Comparison of ENCODE assay signal across 8 mouse cellular contexts in the genomic region with DNA sequence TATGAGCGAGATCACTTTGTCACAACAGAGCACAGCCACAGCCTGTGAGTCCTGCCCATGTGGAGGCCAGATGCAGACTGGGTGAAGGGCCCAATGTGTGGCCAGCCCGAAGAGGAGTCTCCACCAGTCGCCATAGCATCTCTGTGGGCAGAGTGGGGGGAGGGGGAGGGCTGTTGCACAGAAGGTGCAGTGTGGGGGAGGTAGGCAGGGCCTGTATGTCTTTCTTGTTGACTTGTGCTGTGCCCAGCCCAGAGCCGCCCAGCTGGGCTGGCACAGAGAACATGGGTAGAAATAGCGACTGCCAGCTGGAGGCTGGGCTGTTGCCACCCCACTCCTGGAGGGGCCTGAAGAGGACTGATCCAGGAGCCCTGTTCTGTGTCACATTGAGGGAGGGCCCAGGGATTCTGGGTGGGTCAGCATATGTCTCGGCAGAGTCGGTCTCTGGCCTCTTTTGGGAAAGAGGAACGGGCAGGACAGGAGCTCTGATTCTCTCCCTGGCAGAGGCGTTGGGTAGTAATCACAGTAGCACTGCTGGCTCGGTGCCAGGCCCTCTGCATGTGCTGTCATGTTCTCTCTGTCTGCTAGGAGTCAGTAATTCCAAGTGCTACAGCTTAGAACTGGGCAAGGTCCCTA. TPM values are rescaled to one million over a fixed set of nuclear protein-coding genes. Genes with fewer than 3 reads are reported as not detected.
A peak's percentile ranks its signal among the peaks of the same experiment; 100 is the strongest.
DNase-seq lines count a peak whose midpoint lies in the region; ATAC-seq and TF ChIP-seq lines count a peak whose summit lies in the region.

No protein-coding gene starts in this region.

- H3K9me3 ChIP-seq in liver, postnatal 0 days (ENCODE audit: low read length) = no peaks in the 10 kb centered on the region
- H3K9me3 ChIP-seq in liver, embryonic 12.5 days (replicated peaks) = no peaks in the 10 kb centered on the region
- H3K9me3 ChIP-seq in heart, embryonic 12.5 days (replicated peaks) = no peaks in the 10 kb centered on the region
- no peaks in the 10 kb centered on the region for H3K9me3 ChIP-seq in kidney, embryonic 15.5 days (replicated peaks)
- H3K9me3 ChIP-seq in limb, embryonic 13.5 days = no peaks in the 10 kb centered on the region

- no peak overlapping the region for H3K9ac ChIP-seq in liver, postnatal 0 days (replicated peaks)
- H3K9ac ChIP-seq in liver, embryonic 12.5 days = no peak overlapping the region
- peak overlapping the region; percentile 39; the same call in 1 of the 2 replicates for H3K9ac ChIP-seq in heart, embryonic 12.5 days
- H3K9ac ChIP-seq in kidney, embryonic 15.5 days = no peak overlapping the region
- 0 out of 2 replicates have a peak overlapping the region, but pooled peaks have one; percentile 31 for H3K9ac ChIP-seq in limb, embryonic 13.5 days

- H3K4me1 ChIP-seq in liver, postnatal 0 days (ENCODE audit: insufficient read depth) = peaks cover 5% of the 10 kb centered on the region
- peaks cover 9% of the 10 kb centered on the region for H3K4me1 ChIP-seq in liver, embryonic 12.5 days
- peaks cover 89% of the 10 kb centered on the region for H3K4me1 ChIP-seq in heart, embryonic 12.5 days (replicated peaks)
- peaks cover 82% of the 10 kb centered on the region for H3K4me1 ChIP-seq in kidney, embryonic 15.5 days
- peaks cover 71% of the 10 kb centered on the region for H3K4me1 ChIP-seq in limb, embryonic 13.5 days

- ATAC-seq in liver, postnatal 0 days = no peak
- ATAC-seq in liver, embryonic 12.5 days = no peak
- 0 out of 2 replicates have a peak, but pooled peaks have one; percentile 40 for ATAC-seq in heart, embryonic 12.5 days (ENCODE audit: insufficient number of reproducible peaks, low FRiP score)
- ATAC-seq in kidney, embryonic 15.5 days (replicated peaks; ENCODE audit: low FRiP score) = no peak
- ATAC-seq in limb, embryonic 13.5 days (ENCODE audit: low FRiP score, low read depth) = no peak

- WGBS in liver, postnatal 0 days (ENCODE audit: insufficient replicate concordance) = 49% methylated on average over 10 of the region's 10 CpGs
- WGBS in liver, embryonic 12.5 days (ENCODE audit: insufficient replicate concordance) = 56% methylated on average over 10 of the region's 10 CpGs
- 35% methylated on average over 10 of the region's 10 CpGs for WGBS in heart, embryonic 12.5 days
- WGBS in kidney, embryonic 15.5 days = 42% methylated on average over 10 of the region's 10 CpGs
- 40% methylated on average over 10 of the region's 10 CpGs for WGBS in limb, embryonic 13.5 days

- H3K4me3 ChIP-seq in liver, postnatal 0 days (ENCODE audit: low read depth, low read length) = no peak overlapping the region
- H3K4me3 ChIP-seq in liver, embryonic 12.5 days = no peak overlapping the region
- no peak overlapping the region for H3K4me3 ChIP-seq in heart, embryonic 12.5 days
- H3K4me3 ChIP-seq in kidney, embryonic 15.5 days (replicated peaks) = no peak overlapping the region
- H3K4me3 ChIP-seq in limb, embryonic 13.5 days = no peak overlapping the region

- no peak for TF ChIP-seq EP300 in liver, postnatal 0 days (IDR thresholded peaks at IDR 0.05; ENCODE audit: low read depth)

- no peaks in the 10 kb centered on the region for H3K36me3 ChIP-seq in liver, postnatal 0 days (replicated peaks; ENCODE audit: insufficient read depth, low read length)
- H3K36me3 ChIP-seq in liver, embryonic 12.5 days = no peaks in the 10 kb centered on the region
- peaks cover 10% of the 10 kb centered on the region for H3K36me3 ChIP-seq in heart, embryonic 12.5 days
- peaks cover 6% of the 10 kb centered on the region; the same call in 1 of the 2 replicates for H3K36me3 ChIP-seq in kidney, embryonic 15.5 days
- peaks cover 13% of the 10 kb centered on the region for H3K36me3 ChIP-seq in limb, embryonic 13.5 days

- no peak overlapping the region for H3K4me2 ChIP-seq in liver, postnatal 0 days (ENCODE audit: low read depth, low read length)
- H3K4me2 ChIP-seq in liver, embryonic 12.5 days = no peak overlapping the region
- peak overlapping the region; percentile 43 for H3K4me2 ChIP-seq in heart, embryonic 12.5 days
- H3K4me2 ChIP-seq in kidney, embryonic 15.5 days = no peak overlapping the region
- peak overlapping the region; percentile 9; the same call in 1 of the 2 replicates for H3K4me2 ChIP-seq in limb, embryonic 13.5 days (replicated peaks)

- no peaks in the 10 kb centered on the region for H3K27me3 ChIP-seq in liver, postnatal 0 days (ENCODE audit: insufficient read depth, low read length)
- H3K27me3 ChIP-seq in liver, embryonic 12.5 days (replicated peaks) = peaks cover 6% of the 10 kb centered on the region; the same call in 1 of the 2 replicates
- no peaks in the 10 kb centered on the region for H3K27me3 ChIP-seq in heart, embryonic 12.5 days (replicated peaks)
- no peaks in the 10 kb centered on the region for H3K27me3 ChIP-seq in kidney, embryonic 15.5 days
- H3K27me3 ChIP-seq in limb, embryonic 13.5 days = no peaks in the 10 kb centered on the region

- DNase-seq in liver, postnatal 0 days = peak; percentile 56
- peak; percentile 61 for DNase-seq in fat pad, adult 2 months (ENCODE audit: extremely low read depth, low read depth, low spot score)
- DNase-seq in ovary, postnatal 14 days (ENCODE audit: low spot score) = peak; percentile 49
- no peak for DNase-seq in thymus, adult 18-20 months

- TF ChIP-seq CTCF in liver, postnatal 0 days (IDR thresholded peaks at IDR 0.05; ENCODE audit: low read depth) = no peak

- H3K27ac ChIP-seq in liver, postnatal 0 days (ENCODE audit: low read depth) = no peak overlapping the region
- no peak overlapping the region for H3K27ac ChIP-seq in liver, embryonic 12.5 days
- H3K27ac ChIP-seq in heart, embryonic 12.5 days (ENCODE audit: poor library complexity, severe bottlenecking) = peak overlapping the region; percentile 86
- H3K27ac ChIP-seq in kidney, embryonic 15.5 days = peak overlapping the region; percentile 91
- peak overlapping the region; percentile 44 for H3K27ac ChIP-seq in limb, embryonic 13.5 days

RNA-seq across cellular contexts. Expression of a gene that starts 18.2 kb away (rescaled TPM):
- polyA plus RNA-seq in liver, postnatal 0 days (2015; fragmentation: Nextera tagmentation; extraction: Ambion mirVana) = 0.46 and 0.62 TPM in 2 replicates
- 4.3 and 4.5 TPM in 2 replicates for polyA plus RNA-seq in liver, embryonic 12.5 days (2016; fragmentation: Nextera tagmentation; extraction: Ambion mirVana)
- 51.7 and 52.8 TPM in 2 replicates for polyA plus RNA-seq in heart, embryonic 12.5 days (2016; fragmentation: Nextera tagmentation; extraction: Ambion mirVana)
- 42.0 and 43.2 TPM in 2 replicates for polyA plus RNA-seq in kidney, embryonic 15.5 days (2015; fragmentation: Nextera tagmentation; extraction: Ambion mirVana)
- polyA plus RNA-seq in limb, embryonic 13.5 days (2015; fragmentation: Nextera tagmentation; extraction: Ambion mirVana) = 46.4 and 49.6 TPM in 2 replicates

RNA-seq across cellular contexts. Expression of a gene that starts 50.4 kb away (rescaled TPM):
- polyA plus RNA-seq in liver, postnatal 0 days (2015; fragmentation: Nextera tagmentation; extraction: Ambion mirVana) = 0.20 and 0.24 TPM in 2 replicates
- 0.35 and 0.36 TPM in 2 replicates for polyA plus RNA-seq in liver, embryonic 12.5 days (2016; fragmentation: Nextera tagmentation; extraction: Ambion mirVana)
- polyA plus RNA-seq in heart, embryonic 12.5 days (2016; fragmentation: Nextera tagmentation; extraction: Ambion mirVana) = 0.42 and 0.49 TPM in 2 replicates
- 0.22 and 0.33 TPM in 2 replicates for polyA plus RNA-seq in kidney, embryonic 15.5 days (2015; fragmentation: Nextera tagmentation; extraction: Ambion mirVana)
- 0.03 and 0.06 TPM in 2 replicates for polyA plus RNA-seq in limb, embryonic 13.5 days (2015; fragmentation: Nextera tagmentation; extraction: Ambion mirVana)

Comparison
In these comparisons a context has a peak if more than half of its experiments do, and no peak if none do; other contexts are left out.
1. DNase-seq: peak in liver, postnatal 0 days (single experiment), fat pad, adult 2 months (single experiment) and ovary, postnatal 14 days (single experiment); none in thymus, adult 18-20 months (0 of 2).
2. H3K27ac ChIP-seq: peak in heart, embryonic 12.5 days (single experiment), kidney, embryonic 15.5 days (single experiment) and limb, embryonic 13.5 days (single experiment); none in liver, postnatal 0 days (single experiment) and liver, embryonic 12.5 days (single experiment).
3. H3K4me2 ChIP-seq: peak in heart, embryonic 12.5 days (single experiment) and limb, embryonic 13.5 days (single experiment); none in liver, postnatal 0 days (single experiment), liver, embryonic 12.5 days (single experiment) and kidney, embryonic 15.5 days (single experiment).
4. H3K9ac ChIP-seq: peak in heart, embryonic 12.5 days (single experiment) and limb, embryonic 13.5 days (single experiment); none in liver, postnatal 0 days (single experiment), liver, embryonic 12.5 days (single experiment) and kidney, embryonic 15.5 days (single experiment).